Mouse (Mus musculus) embryonic fibroblast, embryonic 13.5 days (primary cell): ENCODE data around the gene Hlcs. TPM values are rescaled to one million over a fixed set of nuclear protein-coding genes. Genes with fewer than 3 reads are reported as not detected.

ENCODE experiments used
- H3K27ac ChIP-seq: 2 replicates; pipeline ENCODE4 v1.5.1; 2012; ENCODE audit warnings: low read length, control low read depth, inconsistent platforms; ENCODE audit not compliant: insufficient read depth
- H3K4me1 ChIP-seq: 2 replicates; pipeline ENCODE4 v1.6.1; 2011; ENCODE audit warnings: low read length; ENCODE audit not compliant: control insufficient read depth, insufficient read depth
- H3K4me3 ChIP-seq: 2 replicates; pipeline ENCODE4 v1.5.1; 2011; ENCODE audit warnings: mild to moderate bottlenecking, control low read depth, low read length; ENCODE audit not compliant: insufficient read depth
- CTCF ChIP-seq: IDR thresholded peaks from 2 replicates; pipeline ENCODE4 v1.5.1; 2011; ENCODE audit warnings: mild to moderate bottlenecking, control low read depth, low read length, moderate library complexity, borderline replicate concordance; ENCODE audit not compliant: insufficient read depth
- POLR2A ChIP-seq: IDR thresholded peaks from 2 replicates; pipeline ENCODE4 v1.6.1; 2011; ENCODE audit warnings: low read depth, mild to moderate bottlenecking, control low read depth, low read length, moderate library complexity
- polyA plus RNA-seq: library from polyadenylated mRNA; stranded (reverse); fragments of >200 nt; gene quantifications from 2 replicates; pipeline ENCODE4 v1.2.4, GENCODE M21; 2011; ENCODE audit warnings: low read depth; ENCODE audit not compliant: missing spikeins, insufficient read length

Hlcs gene
- polyA plus RNA-seq, 1 experiment = 7.0 TPM

DNA sequence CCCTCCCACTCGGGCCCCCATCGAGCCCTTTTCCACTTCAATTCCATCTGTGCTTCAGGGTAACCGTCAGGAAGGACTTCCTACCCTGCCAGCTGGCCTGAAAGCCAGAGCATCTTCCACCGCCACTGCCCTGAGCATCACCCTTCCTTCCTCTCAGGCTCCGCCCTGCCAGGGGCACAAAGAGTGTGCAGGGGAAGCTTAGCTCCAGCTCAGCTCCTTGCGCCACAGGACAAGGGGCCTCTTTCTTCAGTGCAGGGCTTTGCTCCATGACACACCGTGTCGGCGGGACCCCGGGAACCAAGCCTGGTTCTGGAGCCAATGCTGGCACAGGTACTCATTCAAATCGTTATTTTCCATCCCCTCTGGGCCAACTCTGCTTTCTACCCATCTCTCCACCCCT, 165.2 kb downstream of the Hlcs start:
- TF ChIP-seq CTCF (no peak), POLR2A (no peak)
- Histone ChIP-seq H3K4me3 (no peak overlapping the region), H3K27ac (no peak overlapping the region), H3K4me1 (no peaks in the 10 kb centered on the region; the same call in 1 of the 2 replicates)

DNA sequence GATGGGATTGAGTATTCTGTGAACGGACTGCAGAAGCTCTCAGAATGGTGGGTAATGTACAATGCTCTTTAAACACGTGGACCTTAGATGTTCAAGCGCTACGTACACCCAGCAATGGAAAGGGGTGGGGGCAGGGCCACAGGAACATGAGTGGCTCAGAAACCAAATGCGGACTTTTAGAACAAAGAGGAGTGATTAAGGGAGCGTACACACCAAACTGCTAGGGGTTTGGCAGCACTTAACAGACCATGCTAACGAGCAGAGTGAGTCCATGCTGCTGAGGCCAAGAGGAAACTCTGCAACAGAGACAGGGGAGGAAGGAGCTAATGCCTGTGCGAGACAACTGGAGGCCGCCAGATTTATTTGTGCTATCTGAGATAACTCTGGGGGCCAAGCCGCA, 170.0 kb downstream of the Hlcs start:
- Histone ChIP-seq H3K4me3 (no peak overlapping the region), H3K4me1 (no peaks in the 10 kb centered on the region; the same call in 1 of the 2 replicates), H3K27ac (no peak overlapping the region)
- TF ChIP-seq CTCF (no peak), POLR2A (no peak)

DNA sequence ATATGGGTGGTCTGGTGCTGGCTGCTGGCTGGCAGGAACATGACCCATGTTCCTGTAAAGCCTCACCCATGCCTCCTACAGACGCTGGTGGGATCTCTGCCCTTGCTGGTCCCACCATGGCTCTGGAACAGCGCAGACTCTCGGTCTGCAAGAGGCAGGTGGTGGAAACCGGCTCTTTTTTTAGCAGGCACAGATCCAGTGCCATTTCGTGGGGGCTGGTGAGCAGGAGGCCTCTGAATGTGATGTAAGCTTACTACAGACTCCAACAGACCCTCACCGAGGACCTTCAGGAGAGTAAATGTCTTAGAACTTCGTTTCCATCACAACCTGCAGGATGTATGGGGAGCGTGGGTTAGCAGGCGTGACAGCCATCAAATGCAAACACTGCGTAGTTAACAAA, 172.6 kb downstream of the Hlcs start:
- no peaks in the 10 kb centered on the region; the same call in 1 of the 2 replicates for H3K4me1 ChIP-seq
- no peak for TF ChIP-seq CTCF
- no peak for TF ChIP-seq POLR2A

DNA sequence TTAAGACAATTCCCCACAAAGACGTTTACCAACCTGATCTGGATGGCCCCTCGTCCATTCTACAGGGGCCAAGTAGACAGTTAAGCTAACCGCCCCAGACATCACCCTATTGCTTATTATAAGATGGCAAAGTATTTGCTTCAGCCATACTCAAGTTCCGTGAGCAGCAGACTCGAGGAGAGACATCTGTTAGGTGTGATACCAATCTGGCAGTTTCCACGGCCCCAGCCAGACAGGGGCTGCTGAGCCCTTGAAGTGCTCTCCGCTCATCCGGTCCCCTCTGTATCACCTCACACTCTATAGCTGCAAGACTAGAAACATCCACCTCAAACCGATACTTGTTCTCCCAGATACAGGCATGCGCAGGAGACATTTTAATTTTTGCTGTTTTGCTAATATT, 179.2 kb downstream of the Hlcs start:
- no peak overlapping the region for H3K27ac ChIP-seq
- no peak overlapping the region for H3K4me3 ChIP-seq
- TF ChIP-seq POLR2A (no peak), CTCF (no peak)
- no peaks in the 10 kb centered on the region for H3K4me1 ChIP-seq

More for the DNA sequence above, 172.6 kb downstream of the Hlcs start:
- Histone ChIP-seq H3K4me3 (no peak overlapping the region), H3K27ac (no peak overlapping the region)

DNA sequence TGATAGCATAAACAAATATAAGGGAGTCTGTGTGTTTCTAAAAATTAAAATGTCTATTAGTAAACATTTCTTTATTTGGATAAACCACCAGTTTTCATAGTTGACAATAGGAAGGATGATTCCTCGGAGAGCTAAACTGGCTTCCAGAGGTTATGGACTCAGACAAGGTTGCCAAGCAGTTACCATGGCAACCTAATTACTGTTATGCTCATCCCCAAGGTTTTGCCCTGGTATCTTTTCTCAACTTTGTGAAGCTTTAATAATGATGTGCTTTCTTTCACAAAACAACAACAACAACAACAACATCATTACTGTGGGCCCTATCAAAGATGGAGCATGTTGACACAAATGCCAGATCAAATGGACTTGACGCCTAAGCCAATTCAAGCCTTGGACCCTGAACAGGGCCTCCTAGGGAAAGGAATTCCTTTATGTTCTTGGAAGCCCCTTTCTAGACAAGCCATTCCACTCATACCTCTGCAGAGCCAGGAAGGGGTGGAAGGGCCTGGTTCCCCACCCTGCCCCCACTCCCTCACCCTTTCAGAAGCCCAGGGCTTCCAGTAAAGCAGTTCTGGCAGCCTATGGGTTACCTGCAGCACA, 185.0 kb downstream of the Hlcs start:
- TF ChIP-seq POLR2A (no peak), CTCF (no peak)
- Histone ChIP-seq H3K4me3 (no peak overlapping the region), H3K4me1 (no peaks in the 10 kb centered on the region), H3K27ac (no peak overlapping the region)

DNA sequence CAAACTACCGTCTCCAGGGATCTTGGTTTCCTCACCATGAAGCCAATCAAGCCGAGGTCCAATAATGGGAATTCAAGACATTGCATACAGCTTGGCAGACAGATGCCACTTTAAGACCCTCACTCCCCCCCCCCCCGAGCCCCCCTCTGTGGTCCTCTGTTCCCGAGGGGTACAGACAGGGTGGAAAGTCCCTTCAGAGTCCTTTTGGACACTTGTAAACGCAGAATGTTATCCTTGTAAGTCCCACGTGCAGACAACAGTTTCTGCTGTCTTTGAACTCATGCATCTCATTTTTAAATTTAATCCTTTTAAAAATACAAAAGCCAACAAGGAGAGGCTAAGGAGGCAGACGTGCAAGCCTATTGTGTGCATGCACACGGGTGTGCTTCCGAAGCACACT, 187.2 kb downstream of the Hlcs start:
- Histone ChIP-seq H3K4me3 (no peak overlapping the region), H3K27ac (no peak overlapping the region), H3K4me1 (no peaks in the 10 kb centered on the region)
- no peak for TF ChIP-seq CTCF
- TF ChIP-seq POLR2A = no peak

DNA sequence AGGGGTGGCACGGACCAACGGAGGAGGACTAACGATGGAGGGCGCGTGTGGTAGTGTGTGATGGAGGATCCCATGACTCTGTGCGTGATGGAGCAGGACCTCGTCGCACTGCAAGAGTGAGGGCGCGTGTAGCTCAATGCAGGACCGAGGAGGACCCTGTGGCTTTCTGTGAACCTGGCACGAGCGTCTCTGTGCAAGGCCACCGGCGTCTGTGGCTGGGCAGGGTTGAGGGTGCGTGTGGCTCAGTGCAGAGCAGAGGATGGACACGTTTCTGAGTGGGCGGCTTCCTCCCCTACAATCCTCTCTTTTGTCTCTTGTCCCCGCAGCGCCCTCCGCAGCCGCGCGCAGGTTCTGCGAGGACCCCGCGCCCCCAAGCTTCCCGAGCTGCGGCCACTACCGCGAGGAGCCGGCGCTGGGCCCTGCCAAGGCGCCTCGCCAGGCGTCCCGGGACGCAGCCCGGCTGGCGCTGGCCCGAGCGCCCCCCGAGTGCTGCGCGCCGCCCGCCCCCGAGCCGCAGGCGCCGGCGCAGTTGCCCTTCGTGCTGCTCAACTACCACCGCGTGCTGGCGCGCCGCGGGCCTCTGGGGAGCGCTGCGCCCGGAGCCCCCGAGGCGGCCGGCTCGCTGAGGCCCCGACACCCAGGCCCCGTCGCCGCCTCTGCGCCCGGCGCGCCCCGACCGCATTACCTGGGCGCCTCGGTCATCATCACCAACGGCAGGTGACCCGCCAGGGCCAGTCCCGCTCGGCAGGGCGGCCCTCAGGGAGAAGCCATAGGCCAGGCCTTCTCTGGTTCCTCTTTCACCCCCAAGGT, 188.0 kb downstream of the Hlcs start:
- TF ChIP-seq CTCF = no peak
- no peak for TF ChIP-seq POLR2A
- no peak overlapping the region for H3K27ac ChIP-seq
- H3K4me3 ChIP-seq = no peak overlapping the region
- H3K4me1 ChIP-seq = no peaks in the 10 kb centered on the region

DNA sequence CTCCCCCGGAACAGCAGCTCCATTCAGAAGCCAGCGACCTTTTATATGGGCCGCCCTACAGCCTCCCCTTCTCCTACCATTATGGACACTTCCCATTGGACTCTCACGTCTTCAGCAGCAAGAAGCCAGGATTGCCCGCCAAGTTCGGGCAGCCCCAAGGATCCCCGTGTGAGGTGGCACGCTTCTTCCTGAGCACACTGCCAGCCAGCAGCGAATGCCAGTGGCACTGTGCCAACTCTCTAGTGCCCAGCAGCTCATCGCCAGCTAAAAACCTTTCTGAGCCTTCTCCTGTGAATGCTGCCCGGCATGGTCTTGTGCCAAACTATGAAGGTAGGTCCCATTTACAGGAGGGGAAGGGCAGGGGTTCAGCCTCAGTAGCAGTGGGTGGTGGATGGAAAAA, 190.1 kb downstream of the Hlcs start:
- no peak for TF ChIP-seq POLR2A
- TF ChIP-seq CTCF = no peak
- no peaks in the 10 kb centered on the region for H3K4me1 ChIP-seq
- H3K27ac ChIP-seq = no peak overlapping the region
- no peak overlapping the region for H3K4me3 ChIP-seq

DNA sequence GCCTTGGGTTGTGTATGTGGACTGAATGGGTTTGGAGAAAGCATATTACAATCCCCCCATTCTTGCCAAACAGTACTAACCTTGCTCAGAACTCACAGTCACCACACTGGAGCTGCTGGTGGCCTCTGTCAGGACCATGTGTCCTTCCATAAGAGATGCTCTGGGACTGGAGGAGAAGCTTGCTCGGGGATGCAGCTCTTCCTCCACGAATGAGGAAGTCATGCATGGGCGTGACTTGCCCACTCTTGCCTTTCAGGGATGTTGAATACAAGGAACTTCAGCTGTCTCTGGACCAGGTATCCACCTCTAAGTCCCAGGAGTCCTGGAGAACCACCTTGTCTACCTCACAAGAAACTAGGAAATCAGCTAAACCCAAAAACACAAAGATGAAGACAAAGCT, 191.0 kb downstream of the Hlcs start:
- Histone ChIP-seq H3K4me1 (no peaks in the 10 kb centered on the region), H3K27ac (no peak overlapping the region), H3K4me3 (no peak overlapping the region)
- TF ChIP-seq CTCF (no peak), POLR2A (no peak)

DNA sequence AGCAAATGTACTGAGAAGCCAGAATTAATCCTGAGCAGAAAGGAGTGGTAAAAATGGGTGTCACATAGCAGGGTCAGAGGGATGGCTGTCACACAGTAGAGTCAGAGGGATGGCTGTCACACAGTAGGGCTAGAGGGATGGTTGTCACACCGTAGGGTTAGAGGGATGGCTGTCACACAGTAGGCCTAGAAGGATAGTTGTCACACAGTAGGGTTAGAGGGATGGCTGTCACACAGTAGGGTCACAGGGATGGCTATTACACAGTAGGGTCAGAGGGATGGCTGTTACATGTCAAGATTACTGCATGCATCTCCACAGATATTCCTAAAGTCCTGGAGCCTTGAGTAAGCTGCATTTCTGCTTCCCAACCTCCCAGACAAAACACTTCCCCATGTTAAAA, 195.0 kb downstream of the Hlcs start:
- TF ChIP-seq CTCF (no peak), POLR2A (no peak)
- no peak overlapping the region for H3K27ac ChIP-seq
- no peak overlapping the region for H3K4me3 ChIP-seq
- H3K4me1 ChIP-seq = no peaks in the 10 kb centered on the region

DNA sequence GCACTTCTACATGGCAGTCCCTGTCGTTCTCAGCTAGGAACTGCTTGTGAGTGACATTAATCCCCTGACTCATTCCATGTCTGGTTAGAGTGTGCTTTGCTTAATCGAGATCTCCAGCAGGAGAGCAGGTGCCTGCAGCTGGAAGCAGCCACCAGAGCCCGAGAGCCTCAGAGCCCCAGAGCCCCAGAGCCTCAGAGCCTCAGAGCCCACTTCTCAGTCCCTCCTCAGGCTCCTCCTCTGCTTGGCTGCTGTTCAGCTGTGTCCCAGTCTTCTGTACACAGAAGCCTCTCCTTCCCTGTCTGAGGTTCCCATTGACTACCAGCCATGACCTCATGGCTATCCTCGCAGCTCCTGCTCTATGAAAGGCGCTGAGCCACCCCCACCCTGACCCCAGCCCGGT, 196.0 kb downstream of the Hlcs start:
- no peaks in the 10 kb centered on the region for H3K4me1 ChIP-seq
- no peak overlapping the region for H3K27ac ChIP-seq
- TF ChIP-seq POLR2A (no peak), CTCF (no peak)

More for the DNA sequence above, 196.0 kb downstream of the Hlcs start:
- H3K4me3 ChIP-seq = no peak overlapping the region
